Mouse (Mus musculus) common myeloid progenitor, adult 5-6 weeks (primary cell): ENCODE measurements at regions not wholly inside any gene's neighbourhood (a gene's known extent, or its start where the extent isn't known, plus 50 kb on each side); places are given as distances from the start of the nearest gene placed in this dataset.

Experiments
- ATAC-seq: replicated peaks from 2 replicates; pipeline ENCODE4 v1.8.0; 2016; ENCODE audit warnings: low read depth, mild to moderate bottlenecking, moderate TSS enrichment, inconsistent platforms; ENCODE audit not compliant: poor library complexity, severe bottlenecking

GRCm38 (mm10) chr13:28898900-28899299 lies 54.6 kb downstream of the Sox4 start:
- no peak for ATAC-seq

GRCm38 (mm10) chr13:28892896-28893295 lies 60.6 kb downstream of the Sox4 start:
- ATAC-seq: no peak

GRCm38 (mm10) chr13:28887098-28887497 lies 66.4 kb downstream of the Sox4 start:
- no peak for ATAC-seq

GRCm38 (mm10) chr13:28886691-28887090 lies 66.8 kb downstream of the Sox4 start:
- ATAC-seq: peak; percentile 34

- ATAC-seq: peak; percentile 37
These were observed 68.2 kb downstream of the Sox4 start for GRCm38 (mm10) chr13:28885083-28886037.

GRCm38 (mm10) chr13:28884191-28884820 lies 69.2 kb downstream of the Sox4 start:
- ATAC-seq: peak; percentile 43

GRCm38 (mm10) chr13:28883398-28883797 lies 70.1 kb downstream of the Sox4 start:
- no peak for ATAC-seq

GRCm38 (mm10) chr13:28880888-28881287 lies 72.6 kb downstream of the Sox4 start:
- no peak for ATAC-seq

GRCm38 (mm10) chr13:28878692-28879091 lies 74.8 kb downstream of the Sox4 start:
- ATAC-seq: peak; percentile 22

GRCm38 (mm10) chr13:28876771-28877170 lies 76.7 kb downstream of the Sox4 start:
- ATAC-seq: peak; percentile 58

- ATAC-seq: no peak
These were observed 82.8 kb downstream of the Sox4 start for GRCm38 (mm10) chr13:28870681-28871080.

- no peak for ATAC-seq
These were observed 86.3 kb downstream of the Sox4 start for GRCm38 (mm10) chr13:28867210-28867609.

- ATAC-seq: no peak
These were observed 86.8 kb downstream of the Sox4 start for GRCm38 (mm10) chr13:28866686-28867085.

GRCm38 (mm10) chr13:28860601-28861000 lies 92.9 kb downstream of the Sox4 start:
- no peak for ATAC-seq

- ATAC-seq: no peak
These were observed 93.6 kb downstream of the Sox4 start for GRCm38 (mm10) chr13:28859829-28860427.

GRCm38 (mm10) chr13:28858001-28858400 lies 95.5 kb downstream of the Sox4 start:
- ATAC-seq: peak; percentile 82

- no peak for ATAC-seq
These were observed 96.3 kb downstream of the Sox4 start for GRCm38 (mm10) chr13:28857201-28857600.

- peak; percentile 63 for ATAC-seq
These were observed 97.0 kb downstream of the Sox4 start for GRCm38 (mm10) chr13:28856472-28856871.

GRCm38 (mm10) chr13:28854247-28854646 lies 99.3 kb downstream of the Sox4 start:
- ATAC-seq: no peak

GRCm38 (mm10) chr13:28848305-28848704 lies 105.2 kb downstream of the Sox4 start:
- no peak for ATAC-seq

GRCm38 (mm10) chr13:28847478-28847877 lies 106.0 kb downstream of the Sox4 start:
- ATAC-seq: no peak
